Mouse (Mus musculus) A20 (cell line): ENCODE measurements around the gene Olfr307.
"Not testable (repeated sequence)": the region's sequence is repeated elsewhere in the genome, so short reads cannot be mapped to it uniquely, and the experiment has no call there.

ENCODE experiments used
- DNase-seq: peaks from one replicate; pipeline ENCODE4 v3.0.0-alpha.2; 2011; ENCODE audit warnings: low read depth, low spot score

Olfr307 gene

DNA sequence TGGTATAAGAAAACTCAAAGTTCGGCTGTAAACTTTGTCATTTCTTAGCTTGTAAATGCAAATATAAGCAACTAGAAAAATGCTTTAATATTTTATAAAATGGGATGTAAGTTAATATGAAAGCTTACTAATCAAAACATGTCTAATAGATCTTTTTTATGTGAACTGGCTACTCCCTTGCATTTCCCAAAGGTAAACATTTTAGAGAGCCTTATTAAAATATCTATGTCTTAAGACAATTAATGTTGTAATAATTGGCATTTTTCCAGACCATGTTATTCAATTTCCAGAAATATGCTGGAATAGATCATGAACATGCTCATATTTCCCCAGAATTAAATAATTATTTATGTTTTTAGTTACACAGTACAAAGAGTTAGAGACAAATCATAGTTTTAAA, at the start of gene Olfr307:
Gene Olfr307 (minus strand): TSS at position 101 of the 400 bp plus-strand sequence.
- no peak for DNase-seq

GRCm38 (mm10) chr7:86386558-86386957, 49.2 kb upstream of the Olfr307 start, which contains the start of gene Olfr304:
Gene Olfr304, minus strand, starts transcription at chr7:86386658.
- DNase-seq: no peak

DNA sequence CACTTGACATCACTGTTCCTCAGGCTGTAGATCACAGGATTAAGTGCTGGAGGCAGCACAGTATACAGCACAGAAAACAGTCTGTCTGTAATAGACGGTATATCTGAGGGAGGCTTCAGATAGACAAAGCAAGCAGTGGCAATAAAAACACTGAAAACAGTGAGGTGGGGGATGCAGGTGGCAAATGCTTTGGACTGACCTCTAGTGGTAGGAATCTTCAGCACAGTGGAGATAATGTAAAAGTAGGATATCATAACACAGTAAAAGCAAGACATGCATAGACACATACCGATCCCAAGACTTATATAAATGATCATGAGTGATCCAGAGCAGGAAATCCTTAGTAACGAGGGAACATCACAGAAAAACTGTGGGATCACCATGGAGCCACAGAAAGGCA, 48.4 kb upstream of the Olfr307 start:
- DNase-seq: no peak

DNA sequence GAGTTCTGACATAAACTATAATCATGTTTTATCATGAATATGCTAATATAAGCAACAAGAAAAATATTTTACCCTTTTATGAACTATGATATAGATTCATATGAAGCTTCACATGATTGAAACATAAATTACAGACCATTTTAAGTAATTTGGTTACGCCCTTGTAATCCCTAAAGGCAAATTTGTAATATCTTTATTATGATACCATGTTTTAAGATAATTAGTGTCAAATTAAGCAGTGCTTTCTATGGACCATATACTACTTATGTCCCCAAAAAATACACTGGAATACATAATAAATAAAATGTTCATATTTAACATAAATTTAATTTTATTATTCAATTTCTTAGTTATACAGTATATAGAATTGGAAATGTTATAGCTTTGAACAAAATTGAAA, 29.4 kb upstream of the Olfr307 start, which contains the start of gene Olfr305:
Gene Olfr305 (minus strand): TSS at position 101 of the 400 bp plus-strand sequence.
- DNase-seq: no peak

- not testable (repeated sequence) for DNase-seq
Measured at GRCm38 (mm10) chr7:86346296-86346695, 8.9 kb upstream of the Olfr307 start.

- no peak for DNase-seq
Measured at GRCm38 (mm10) chr7:86344253-86344652, 6.9 kb upstream of the Olfr307 start.

DNA sequence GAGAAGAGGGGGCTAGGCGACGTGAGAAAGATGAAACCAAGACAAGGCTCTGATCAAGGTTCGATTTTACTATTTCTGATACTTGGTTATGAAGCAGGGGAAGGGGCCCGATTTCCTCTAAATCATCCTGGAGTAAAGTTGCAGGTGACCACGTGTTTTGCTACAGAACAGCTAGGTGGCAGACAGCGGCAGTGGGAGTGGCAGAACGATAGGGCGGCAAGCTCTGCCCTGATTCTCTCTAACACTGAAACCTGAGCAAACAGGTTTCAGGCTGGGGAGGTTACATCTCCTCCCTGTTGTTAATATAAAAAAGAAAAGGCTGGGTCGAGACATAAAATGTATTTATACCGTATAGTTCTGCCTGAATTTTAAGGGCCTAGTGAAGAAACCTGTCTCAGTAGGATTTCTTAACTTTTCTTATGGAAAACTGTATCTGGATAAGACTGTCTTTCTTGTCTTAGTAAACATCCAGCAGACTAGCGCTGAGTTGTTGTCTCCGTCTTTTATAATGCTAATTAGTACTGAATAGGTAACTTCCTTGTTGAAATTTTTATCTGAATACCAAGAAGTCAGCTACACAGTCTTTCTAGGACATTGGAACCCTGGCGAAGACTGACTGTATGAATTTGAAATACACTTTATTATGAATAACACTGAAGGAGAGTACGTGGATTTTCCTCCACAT, 5.6 kb upstream of the Olfr307 start:
- no peak for DNase-seq

GRCm38 (mm10) chr7:86325530-86325929, 11.9 kb downstream of the Olfr307 start, which contains the start of gene Olfr308:
Gene Olfr308, minus strand, starts transcription at chr7:86325630.
- no peak for DNase-seq

GRCm38 (mm10) chr7:86321323-86321722, 16.1 kb downstream of the Olfr307 start:
- no peak for DNase-seq

DNA sequence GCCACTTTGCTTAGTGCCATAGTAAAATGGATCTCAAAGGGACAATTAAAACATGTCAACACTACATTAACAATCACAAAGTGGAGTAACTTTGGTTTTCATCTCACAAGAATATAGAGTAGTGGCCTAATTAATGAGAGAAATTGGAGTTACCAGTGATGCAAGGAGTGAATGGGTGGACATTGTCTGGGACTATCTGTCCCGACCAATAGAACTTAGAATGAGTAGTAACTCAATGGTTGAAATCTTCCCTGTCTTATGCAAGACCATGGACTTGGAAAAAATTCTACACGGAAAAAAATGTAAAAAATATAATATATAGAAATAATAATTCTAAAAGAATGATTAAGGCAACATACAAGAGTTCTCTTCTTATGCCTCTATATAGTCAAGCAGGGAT, 23.8 kb downstream of the Olfr307 start, which contains the start of gene Olfr309:
Gene Olfr309 (minus strand): TSS at position 101 of the 400 bp plus-strand sequence.
- no peak for DNase-seq
